Mouse (Mus musculus): ENCODE results near the gene 4933403O08Rik.

The 4933403O08Rik gene

DNA sequence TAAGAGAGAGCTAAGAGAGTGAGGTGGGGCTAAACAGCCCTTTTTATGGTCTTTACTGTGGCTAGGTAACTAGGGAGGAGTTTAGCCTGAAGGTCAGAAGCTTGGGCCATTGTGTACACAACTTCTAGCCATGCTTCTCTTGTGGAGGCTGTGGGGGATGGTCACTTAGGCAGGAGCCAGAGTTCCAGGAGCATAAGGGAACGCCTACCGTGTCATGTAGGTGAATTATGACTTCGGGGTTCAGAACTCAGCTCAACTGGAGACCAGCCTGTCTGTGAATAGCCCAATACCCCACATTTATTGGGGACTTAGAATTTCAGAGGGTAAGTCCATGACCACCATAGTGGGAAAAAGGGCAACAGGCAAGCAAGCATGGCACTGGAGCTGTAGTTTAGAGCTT is at the start of gene 4933403O08Rik:
Gene 4933403O08Rik (plus strand): TSS at position 301 of the 400 bp plus-strand sequence.
- DNase-seq, result no peak

DNA sequence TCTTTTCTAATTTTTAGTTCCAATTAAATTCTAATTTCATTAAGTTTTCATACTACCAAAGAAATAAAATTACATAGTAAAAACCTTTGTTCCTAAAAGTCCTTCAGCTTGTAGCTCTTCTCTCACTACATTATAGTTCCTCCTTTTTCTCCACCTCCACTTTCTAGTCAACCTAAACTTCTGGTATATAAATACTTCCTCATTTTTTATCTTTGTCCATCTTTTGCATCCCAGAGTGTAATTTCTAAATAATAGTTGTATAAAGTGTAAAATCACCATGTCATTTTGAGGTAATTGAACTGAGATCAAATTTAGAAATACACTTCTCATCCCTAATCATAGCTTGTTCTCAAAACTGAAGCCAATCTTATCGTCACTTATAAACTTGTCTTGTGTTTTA is 4.1 kb downstream of the 4933403O08Rik start:
- no peak for DNase-seq

DNA sequence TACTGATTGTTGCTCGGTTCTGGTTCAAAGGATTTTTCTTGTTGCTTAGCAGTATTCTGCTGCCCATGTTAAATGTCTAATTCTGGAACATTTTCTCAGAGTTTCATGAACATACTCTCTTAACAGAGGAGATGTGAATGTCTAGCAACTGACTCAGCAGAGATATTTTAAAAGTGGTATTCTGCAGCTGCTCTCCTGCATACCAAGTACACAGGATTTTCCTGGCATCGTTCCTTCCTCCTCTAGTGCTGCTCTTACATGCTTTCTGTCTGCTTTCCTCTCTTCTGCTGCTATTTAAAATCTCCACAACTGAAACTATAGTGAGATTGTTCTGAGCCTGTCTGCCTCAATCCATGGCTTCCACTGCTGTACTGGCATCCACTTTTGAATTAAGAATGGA is 16.7 kb downstream of the 4933403O08Rik start:
- DNase-seq, result no peak

DNA sequence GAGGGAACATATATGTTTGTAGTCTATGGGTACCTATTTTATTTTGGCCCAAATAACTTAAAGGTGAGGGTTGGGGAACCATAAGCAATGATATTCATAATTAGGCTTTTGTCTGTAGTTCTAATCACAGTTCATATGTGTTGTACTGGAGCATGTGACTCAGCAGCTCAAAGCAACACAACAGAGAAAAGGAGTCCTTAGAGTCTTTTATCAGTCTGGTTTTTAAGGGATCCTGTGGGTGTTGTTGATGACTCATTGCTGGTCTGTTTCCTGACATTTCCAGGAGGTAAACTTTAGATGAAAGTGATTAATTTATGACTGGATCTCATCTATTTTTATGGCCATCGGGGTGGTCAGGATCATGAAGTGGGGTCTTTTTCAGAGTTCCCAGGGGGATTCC is 34.7 kb downstream of the 4933403O08Rik start:
- no peak for DNase-seq
